Comparison of ENCODE assay signal across 15 mouse cellular contexts in the genomic region with DNA sequence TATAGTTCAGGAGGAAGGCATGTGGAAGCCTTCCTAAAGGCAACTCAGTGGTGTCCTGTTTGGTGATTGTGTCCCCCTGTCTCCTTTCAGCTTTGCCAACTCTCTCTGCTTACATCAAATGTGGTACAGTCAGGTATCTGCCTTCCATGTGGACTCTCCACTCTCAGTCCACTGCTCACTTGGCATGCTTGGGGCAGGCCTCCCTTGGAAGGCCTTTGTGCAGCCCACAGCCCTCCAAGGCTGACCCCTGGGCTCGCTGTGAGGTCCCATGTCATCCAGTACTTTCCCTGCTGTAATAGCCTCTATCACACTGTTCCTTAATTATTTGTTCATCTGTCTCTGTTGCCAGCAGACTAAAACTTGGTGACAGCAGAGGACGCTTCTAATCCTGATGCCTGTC.
"Had no signal": no experiment of that assay in that cellular context is flagged by ENCODE, and none has a peak within 500 bp of the region (broad histone marks: within the 10 kb centered on the region; RNA-seq: fewer than 3 reads in every experiment).

No protein-coding gene starts in this region.

- H3K36me3 ChIP-seq: intestine, embryonic 15.5 days; limb, embryonic 12.5 days; liver, embryonic 13.5 days; lung, embryonic 15.5 days; midbrain, embryonic 13.5 days; neural tube, embryonic 15.5 days had no signal

- H3K27me3 ChIP-seq: intestine, embryonic 15.5 days; limb, embryonic 12.5 days; liver, embryonic 13.5 days; lung, embryonic 15.5 days; megakaryocyte, embryonic 14.5 days; midbrain, embryonic 13.5 days; neural tube, embryonic 15.5 days had no signal

- DNase-seq: liver; liver, embryonic 13.5 days; liver, postnatal 0 days; lung, postnatal 14 days; thymus, postnatal 4 days had no signal

- H3K9ac ChIP-seq: intestine, embryonic 15.5 days; limb, embryonic 12.5 days; liver, embryonic 13.5 days; liver, postnatal 0 days; lung, embryonic 15.5 days; midbrain, embryonic 13.5 days; neural tube, embryonic 15.5 days had no signal

- H3K4me3 ChIP-seq: intestine, embryonic 15.5 days; layer of hippocampus, adult 2 months; limb, embryonic 12.5 days; liver, embryonic 13.5 days; lung, embryonic 15.5 days; megakaryocyte, embryonic 14.5 days; midbrain, embryonic 13.5 days; myocyte; neural tube, embryonic 15.5 days had no signal

- H3K9me3 ChIP-seq: intestine, embryonic 15.5 days; limb, embryonic 12.5 days; liver, embryonic 13.5 days; lung, embryonic 15.5 days; midbrain, embryonic 13.5 days; neural tube, embryonic 15.5 days had no signal

- H3K4me1 ChIP-seq: intestine, embryonic 15.5 days; limb, embryonic 12.5 days; liver, embryonic 13.5 days; lung, embryonic 15.5 days; megakaryocyte, embryonic 14.5 days; midbrain, embryonic 13.5 days; neural tube, embryonic 15.5 days had no signal

- H3K27ac ChIP-seq: intestine, embryonic 15.5 days; layer of hippocampus, adult 2 months; limb, embryonic 12.5 days; liver, embryonic 13.5 days; lung, embryonic 15.5 days; macrophage; midbrain, embryonic 13.5 days; neural tube, embryonic 15.5 days; stomach, postnatal 0 days had no signal

- H3K4me2 ChIP-seq: intestine, embryonic 15.5 days; limb, embryonic 12.5 days; liver, embryonic 13.5 days; lung, embryonic 15.5 days; midbrain, embryonic 13.5 days; neural tube, embryonic 15.5 days had no signal

- ATAC-seq: intestine, embryonic 15.5 days; liver, postnatal 0 days; midbrain, embryonic 13.5 days had no signal
